Mouse (Mus musculus): Measurements from ENCODE around the gene Txnl4b.

DNA sequence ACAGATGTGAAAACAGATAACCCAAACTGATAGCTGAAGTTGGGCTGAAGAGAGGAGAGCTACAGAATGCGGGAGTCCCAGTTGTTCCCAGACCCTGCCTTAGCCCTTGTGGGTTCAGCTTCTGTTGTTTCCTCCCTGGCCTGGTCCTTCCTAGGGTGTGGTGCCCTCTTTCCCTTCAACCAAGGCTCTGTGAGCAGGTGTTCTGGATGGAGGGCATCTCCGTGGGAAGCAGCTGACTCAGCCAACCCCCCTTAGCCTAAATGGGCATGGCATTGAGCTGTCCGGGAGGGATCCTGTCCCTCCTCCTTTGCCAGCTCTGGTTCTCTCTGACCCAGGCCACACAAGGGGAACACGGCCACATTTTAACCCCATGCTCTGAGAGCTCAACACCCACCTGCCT, 10.6 kb downstream of the Txnl4b start:
- TF ChIP-seq CTCF (IDR thresholded peaks at IDR 0.05; ENCODE audit: borderline replicate concordance, insufficient read depth, low read length) (no peak), POLR2A (IDR thresholded peaks at IDR 0.05; ENCODE audit: low read depth, low read length) (no peak)
